Mouse (Mus musculus) lung, postnatal 14 days (tissue): ENCODE measurements around the gene Gbf1.

Source experiments
- DNase-seq: peaks from one replicate; pipeline ENCODE4 v3.0.0; 2021

The Gbf1 gene

GRCm38 (mm10) chr19:46224882-46225281, 72.6 kb downstream of the Gbf1 start:
- DNase-seq: peak; percentile 9

GRCm38 (mm10) chr19:46225506-46225905, 73.2 kb downstream of the Gbf1 start:
- DNase-seq: no peak

- no peak for DNase-seq
Observed at GRCm38 (mm10) chr19:46226295-46226694, 74.0 kb downstream of the Gbf1 start.

- no peak for DNase-seq
Observed at GRCm38 (mm10) chr19:46227300-46227699, 75.0 kb downstream of the Gbf1 start.

GRCm38 (mm10) chr19:46234450-46234849, 82.1 kb downstream of the Gbf1 start:
- DNase-seq: no peak

GRCm38 (mm10) chr19:46236658-46237057, 84.3 kb downstream of the Gbf1 start:
- no peak for DNase-seq

- DNase-seq: no peak
Observed at GRCm38 (mm10) chr19:46240246-46240645, 87.9 kb downstream of the Gbf1 start.

GRCm38 (mm10) chr19:46242416-46242815, 90.1 kb downstream of the Gbf1 start:
- no peak for DNase-seq

GRCm38 (mm10) chr19:46244628-46245027, 92.3 kb downstream of the Gbf1 start:
- DNase-seq: no peak

- DNase-seq: peak; percentile 19
Observed at GRCm38 (mm10) chr19:46248991-46249390, 96.7 kb downstream of the Gbf1 start.

GRCm38 (mm10) chr19:46254163-46254752, 101.9 kb downstream of the Gbf1 start:
- peak; percentile 43 for DNase-seq

- no peak for DNase-seq
Observed at GRCm38 (mm10) chr19:46264762-46265161, 112.5 kb downstream of the Gbf1 start.

GRCm38 (mm10) chr19:46275307-46275706, 123.0 kb downstream of the Gbf1 start:
- peak; percentile 17 for DNase-seq

GRCm38 (mm10) chr19:46282081-46282849, 130.0 kb downstream of the Gbf1 start:
- DNase-seq: no peak

- DNase-seq: no peak
Observed at GRCm38 (mm10) chr19:46284686-46285085, 132.4 kb downstream of the Gbf1 start.

- no peak for DNase-seq
Observed at GRCm38 (mm10) chr19:46285631-46286030, 133.3 kb downstream of the Gbf1 start.

- DNase-seq: no peak
Observed at GRCm38 (mm10) chr19:46286047-46286446, 133.7 kb downstream of the Gbf1 start.

- no peak for DNase-seq
Observed at GRCm38 (mm10) chr19:46286926-46287325, 134.6 kb downstream of the Gbf1 start.

GRCm38 (mm10) chr19:46287566-46287965, 135.3 kb downstream of the Gbf1 start:
- DNase-seq: no peak

- DNase-seq: no peak
Observed at GRCm38 (mm10) chr19:46290535-46291105, 138.3 kb downstream of the Gbf1 start.

- DNase-seq: no peak
Observed at GRCm38 (mm10) chr19:46296938-46297337, 144.6 kb downstream of the Gbf1 start.

GRCm38 (mm10) chr19:46300294-46301045, 148.2 kb downstream of the Gbf1 start:
- no peak for DNase-seq

GRCm38 (mm10) chr19:46302551-46302950, 150.2 kb downstream of the Gbf1 start:
- no peak for DNase-seq
